Mouse (Mus musculus): Measurements from ENCODE around the gene Erbb2.

DNA sequence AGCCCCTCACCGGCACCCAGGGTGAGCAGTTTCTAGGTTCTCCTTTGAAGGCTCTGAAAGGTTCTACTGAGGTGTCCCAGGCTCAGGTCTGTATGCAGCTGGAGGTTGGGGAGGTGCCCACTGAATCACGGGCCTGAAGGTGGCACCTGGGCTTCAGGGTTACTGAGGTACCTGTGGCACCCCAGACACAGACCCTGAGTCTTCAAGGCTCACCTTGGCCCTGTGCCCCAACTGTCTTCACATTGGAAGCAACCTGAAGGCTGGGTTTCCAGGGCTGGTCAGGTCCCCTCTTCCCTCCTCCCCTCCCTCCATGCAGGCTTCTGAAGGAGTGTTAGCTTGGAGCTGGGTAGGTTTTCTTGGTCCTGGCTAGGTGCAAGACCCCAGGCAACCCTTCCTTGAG, 30.6 kb upstream of the Erbb2 start:
- TF ChIP-seq POLR2A (IDR thresholded peaks at IDR 0.05; ENCODE audit: insufficient read depth, low read depth, low read length) (no peak), CTCF (IDR thresholded peaks at IDR 0.05; ENCODE audit: insufficient read depth, low read depth, low read length) (no peak)

Measured in olfactory bulb, adult 2 months (tissue).